Mouse (Mus musculus): Measurements from ENCODE around the gene Tll1.

Gene Tll1

GRCm38 (mm10) chr8:64206024-64206385 lies at the start of gene Tll1:
Gene Tll1 (minus strand): TSS chr8:64206271.
- DNase-seq (ENCODE audit: low read depth, low spot score): no peak

GRCm38 (mm10) chr8:64238645-64239044 lies 32.6 kb upstream of the Tll1 start:
- no peak for DNase-seq (ENCODE audit: low read depth, low spot score)

- DNase-seq (ENCODE audit: low read depth, low spot score): no peak
Observed at GRCm38 (mm10) chr8:64221600-64221999, 15.5 kb upstream of the Tll1 start.

- DNase-seq (ENCODE audit: low read depth, low spot score): no peak
Observed at GRCm38 (mm10) chr8:64217644-64218043, 11.6 kb upstream of the Tll1 start.

- DNase-seq (ENCODE audit: low read depth, low spot score): no peak
Observed at GRCm38 (mm10) chr8:64216252-64216651, 10.2 kb upstream of the Tll1 start.

GRCm38 (mm10) chr8:64215374-64215773 lies 9.3 kb upstream of the Tll1 start:
- no peak for DNase-seq (ENCODE audit: low read depth, low spot score)

- DNase-seq (ENCODE audit: low read depth, low spot score): no peak
Observed at GRCm38 (mm10) chr8:64214906-64215305, 8.8 kb upstream of the Tll1 start.

- DNase-seq (ENCODE audit: low read depth, low spot score): peak; percentile 42
Observed at GRCm38 (mm10) chr8:64206411-64206861, 365 bp upstream of the Tll1 start.

GRCm38 (mm10) chr8:64205321-64206023 lies 599 bp downstream of the Tll1 start:
- DNase-seq (ENCODE audit: low read depth, low spot score): peak; percentile 65

GRCm38 (mm10) chr8:64204801-64205311 lies 1.2 kb downstream of the Tll1 start:
- peak; percentile 40 for DNase-seq (ENCODE audit: low read depth, low spot score)

GRCm38 (mm10) chr8:64204167-64204566 lies 1.9 kb downstream of the Tll1 start:
- DNase-seq (ENCODE audit: low read depth, low spot score): peak; percentile 62

GRCm38 (mm10) chr8:64198326-64198725 lies 7.7 kb downstream of the Tll1 start:
- no peak for DNase-seq (ENCODE audit: low read depth, low spot score)

- no peak for DNase-seq (ENCODE audit: low read depth, low spot score)
Observed at GRCm38 (mm10) chr8:64193421-64193820, 12.7 kb downstream of the Tll1 start.

GRCm38 (mm10) chr8:64187881-64188280 lies 18.2 kb downstream of the Tll1 start:
- no peak for DNase-seq (ENCODE audit: low read depth, low spot score)

GRCm38 (mm10) chr8:64176931-64177330 lies 29.1 kb downstream of the Tll1 start:
- DNase-seq (ENCODE audit: low read depth, low spot score): no peak

GRCm38 (mm10) chr8:64174916-64175315 lies 31.2 kb downstream of the Tll1 start:
- DNase-seq (ENCODE audit: low read depth, low spot score): no peak

GRCm38 (mm10) chr8:64173759-64174158 lies 32.3 kb downstream of the Tll1 start:
- no peak for DNase-seq (ENCODE audit: low read depth, low spot score)

GRCm38 (mm10) chr8:64152899-64153891 lies 52.9 kb downstream of the Tll1 start:
- DNase-seq (ENCODE audit: low read depth, low spot score): no peak

GRCm38 (mm10) chr8:64152216-64152804 lies 53.8 kb downstream of the Tll1 start:
- DNase-seq (ENCODE audit: low read depth, low spot score): no peak

- DNase-seq (ENCODE audit: low read depth, low spot score): no peak
Observed at GRCm38 (mm10) chr8:64136593-64136992, 69.5 kb downstream of the Tll1 start.

GRCm38 (mm10) chr8:64107190-64107589 lies 98.9 kb downstream of the Tll1 start:
- DNase-seq (ENCODE audit: low read depth, low spot score): no peak

GRCm38 (mm10) chr8:64073396-64073795 lies 132.7 kb downstream of the Tll1 start:
- DNase-seq (ENCODE audit: low read depth, low spot score): no peak
